Mouse (Mus musculus) intestine, embryonic 16.5 days (tissue): Measurements from ENCODE around the gene Gcgr. TPM values are rescaled to one million over a fixed set of nuclear protein-coding genes. Genes with fewer than 3 reads are reported as not detected.
A peak's percentile ranks its signal among the peaks of the same experiment; 100 is the strongest.
"Not testable (repeated sequence)": the region's sequence is repeated elsewhere in the genome, so short reads cannot be mapped to it uniquely, and the experiment has no call there.

ENCODE experiments used
- ATAC-seq: fragments of 200-750 bp; cut with Nextera tagmentation; 2 replicates; pipeline ENCODE4 v1.8.0; 2017; ENCODE audit warnings: moderate TSS enrichment, moderate library complexity
- H3K27ac ChIP-seq: fragments of 300-500 bp; sonication (generic); 2 replicates; pipeline ENCODE4 v1.5.1; 2014; ENCODE audit warnings: mild to moderate bottlenecking, low read length
- H3K27me3 ChIP-seq: fragments of 300-500 bp; sonication (generic); replicated peaks from 2 replicates; pipeline ENCODE4 v1.6.1; 2014; ENCODE audit warnings: low read length, control low read depth, mixed read lengths; ENCODE audit not compliant: control insufficient read depth, insufficient read depth
- H3K36me3 ChIP-seq: fragments of 300-500 bp; sonication (generic); 2 replicates; pipeline ENCODE4 v1.6.1; 2014; ENCODE audit warnings: low read length, control low read depth; ENCODE audit not compliant: control insufficient read depth, insufficient read depth
- H3K4me1 ChIP-seq: fragments of 300-500 bp; sonication (generic); 2 replicates; pipeline ENCODE4 v1.6.1; 2014; ENCODE audit warnings: low read length, control low read depth, mixed read lengths; ENCODE audit not compliant: control insufficient read depth, insufficient read depth
- H3K4me2 ChIP-seq: fragments of 300-500 bp; sonication (generic); 2 replicates; pipeline ENCODE4 v1.6.1; 2014; ENCODE audit warnings: low read depth, low read length, control low read depth
- H3K4me3 ChIP-seq: fragments of 300-500 bp; sonication (generic); 2 replicates; pipeline ENCODE4 v1.5.1; 2014; ENCODE audit warnings: mild to moderate bottlenecking, low read length
- H3K9ac ChIP-seq: fragments of 300-500 bp; sonication (generic); 2 replicates; pipeline ENCODE4 v1.6.1; 2014; ENCODE audit warnings: low read depth, low read length
- H3K9me3 ChIP-seq: fragments of 300-500 bp; sonication (generic); 2 replicates; pipeline ENCODE4 v1.6.1; 2016; ENCODE audit warnings: low read length, control low read depth; ENCODE audit not compliant: control insufficient read depth
- WGBS: fragments of 180-500 bp; shearing (Covaris S2); extraction: QIAGEN DNeasy Blood & Tissue Kit; methylation state at CpG from one replicate; pipeline ENCODE4 v1.1.7; 2014; 5-methylcytosine and 5-hydroxymethylcytosine counted together
- polyA plus RNA-seq: library from polyadenylated mRNA; unstranded; fragments of >200 nt; fragmentation: Nextera tagmentation; extraction: Ambion mirVana; gene quantifications from 2 replicates; pipeline ENCODE4 v1.2.1, GENCODE M21; 2015

Gene Gcgr
- polyA plus RNA-seq, 1 experiment from 2014 or later, result 0.76 TPM

DNA sequence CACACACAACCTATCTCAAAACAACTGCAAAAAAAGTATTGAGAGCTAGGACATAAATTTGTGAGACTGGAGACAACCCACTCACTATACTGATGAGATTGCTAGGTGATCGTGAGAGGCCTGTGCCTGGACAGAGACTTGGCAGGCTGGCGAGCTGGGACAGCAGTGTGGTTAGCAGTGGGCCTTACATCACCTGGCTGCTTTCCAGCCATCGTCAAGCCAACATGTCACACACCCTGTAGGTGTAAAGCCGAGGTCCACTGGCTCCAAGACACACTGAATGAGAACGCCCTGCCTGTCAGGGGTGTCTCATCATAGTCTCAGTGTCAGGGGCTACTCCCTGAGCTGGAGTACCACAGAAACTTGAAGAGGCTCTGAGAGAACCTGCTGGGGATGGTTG is 22.2 kb downstream of the Gcgr start:
- Histone ChIP-seq H3K9ac (no peak overlapping the region), H3K27ac (no peak overlapping the region), H3K27me3 (no peaks in the 10 kb centered on the region), H3K4me2 (no peak overlapping the region), H3K4me1 (peaks cover 18% of the 10 kb centered on the region), H3K9me3 (no peaks in the 10 kb centered on the region), H3K36me3 (no peaks in the 10 kb centered on the region), H3K4me3 (no peak overlapping the region)
- WGBS, result 75% methylated on average over 5 of the region's 5 CpGs
- ATAC-seq, result no peak

DNA sequence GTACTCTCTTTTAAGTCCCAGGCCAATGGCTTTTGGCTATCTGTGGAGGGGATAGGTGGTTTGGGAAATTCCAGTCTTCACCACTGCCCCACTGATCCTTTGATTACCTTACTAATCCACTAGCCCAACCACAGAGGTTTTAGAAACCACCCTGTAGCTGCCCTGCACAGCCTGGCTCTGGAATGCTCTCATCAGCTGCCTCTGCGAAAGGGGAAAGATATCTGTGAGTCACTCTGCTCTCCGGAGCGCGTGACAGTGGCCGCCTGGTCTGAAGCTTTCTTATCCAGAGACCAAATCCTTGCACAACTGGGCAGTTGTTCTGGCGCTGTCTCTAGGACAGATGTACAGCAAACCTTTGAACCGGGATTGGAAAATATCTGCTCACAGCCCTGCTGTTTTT is 24.3 kb downstream of the Gcgr start:
- H3K36me3 ChIP-seq, result peaks cover 7% of the 10 kb centered on the region; the same call in 1 of the 2 replicates
- H3K4me1 ChIP-seq, result peaks cover 7% of the 10 kb centered on the region
- no peaks in the 10 kb centered on the region for H3K9me3 ChIP-seq
- H3K27me3 ChIP-seq, result no peaks in the 10 kb centered on the region
- H3K4me2 ChIP-seq, result no peak overlapping the region
- H3K4me3 ChIP-seq, result no peak overlapping the region
- ATAC-seq, result peak; percentile 65
- peak overlapping the region; percentile 67 for H3K27ac ChIP-seq
- 71% methylated on average over 7 of the region's 7 CpGs for WGBS
- H3K9ac ChIP-seq, result no peak overlapping the region

DNA sequence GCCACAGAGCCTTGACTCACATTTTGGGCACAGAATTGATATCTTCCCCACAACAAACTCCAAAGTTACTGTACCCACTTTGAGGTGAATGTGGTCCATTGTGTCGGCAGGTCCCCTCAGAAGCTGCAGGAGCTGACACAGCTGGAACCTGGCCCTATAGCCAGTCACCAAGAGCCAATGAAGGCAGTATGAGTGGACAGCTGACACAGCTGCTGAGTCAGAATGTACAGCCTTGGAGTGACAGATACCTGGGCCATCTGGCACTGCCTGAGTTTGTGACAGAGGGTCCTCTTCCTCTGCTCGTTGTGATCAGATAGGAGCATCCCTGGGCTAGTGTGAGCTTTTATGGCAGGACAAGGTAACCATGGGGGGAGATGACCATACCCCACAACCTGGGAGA is 24.8 kb downstream of the Gcgr start:
- H3K4me2 ChIP-seq, result no peak overlapping the region
- H3K36me3 ChIP-seq, result peaks cover 10% of the 10 kb centered on the region
- peak overlapping the region; percentile 43 for H3K27ac ChIP-seq
- no peak overlapping the region for H3K4me3 ChIP-seq
- ATAC-seq, result peak; percentile 56; the same call in 1 of the 2 replicates
- 66% methylated on average over 2 of the region's 2 CpGs for WGBS
- peaks cover 3% of the 10 kb centered on the region for H3K4me1 ChIP-seq
- H3K9ac ChIP-seq, result no peak overlapping the region
- H3K27me3 ChIP-seq, result no peaks in the 10 kb centered on the region
- H3K9me3 ChIP-seq, result no peaks in the 10 kb centered on the region

DNA sequence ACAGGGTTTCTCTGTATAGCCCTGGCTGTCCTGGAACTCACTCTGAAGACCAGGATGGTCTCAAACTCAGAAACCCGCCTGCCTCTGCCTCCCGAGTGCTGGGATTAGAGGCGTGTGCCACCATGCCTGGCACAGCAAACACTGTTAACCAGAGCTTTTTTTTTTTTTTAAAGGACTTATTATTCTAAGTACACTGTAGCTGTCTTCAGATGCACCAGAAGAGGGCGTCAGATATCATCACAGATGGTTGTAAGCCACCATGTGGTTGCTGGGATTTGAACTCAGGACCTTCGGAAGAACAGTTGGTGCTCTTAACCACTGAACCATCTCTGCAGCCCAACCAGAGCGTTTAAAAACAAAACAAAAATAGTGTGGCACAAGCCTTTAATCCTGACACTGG is 28.3 kb downstream of the Gcgr start:
- H3K27ac ChIP-seq, H3K4me2 ChIP-seq, ATAC-seq, H3K27me3 ChIP-seq, H3K4me3 ChIP-seq, H3K9ac ChIP-seq, H3K4me1 ChIP-seq, H3K9me3 ChIP-seq: not testable (repeated sequence)
- H3K36me3 ChIP-seq, result peaks cover 38% of the 10 kb centered on the region
- 85% methylated on average over 6 of the region's 6 CpGs for WGBS

DNA sequence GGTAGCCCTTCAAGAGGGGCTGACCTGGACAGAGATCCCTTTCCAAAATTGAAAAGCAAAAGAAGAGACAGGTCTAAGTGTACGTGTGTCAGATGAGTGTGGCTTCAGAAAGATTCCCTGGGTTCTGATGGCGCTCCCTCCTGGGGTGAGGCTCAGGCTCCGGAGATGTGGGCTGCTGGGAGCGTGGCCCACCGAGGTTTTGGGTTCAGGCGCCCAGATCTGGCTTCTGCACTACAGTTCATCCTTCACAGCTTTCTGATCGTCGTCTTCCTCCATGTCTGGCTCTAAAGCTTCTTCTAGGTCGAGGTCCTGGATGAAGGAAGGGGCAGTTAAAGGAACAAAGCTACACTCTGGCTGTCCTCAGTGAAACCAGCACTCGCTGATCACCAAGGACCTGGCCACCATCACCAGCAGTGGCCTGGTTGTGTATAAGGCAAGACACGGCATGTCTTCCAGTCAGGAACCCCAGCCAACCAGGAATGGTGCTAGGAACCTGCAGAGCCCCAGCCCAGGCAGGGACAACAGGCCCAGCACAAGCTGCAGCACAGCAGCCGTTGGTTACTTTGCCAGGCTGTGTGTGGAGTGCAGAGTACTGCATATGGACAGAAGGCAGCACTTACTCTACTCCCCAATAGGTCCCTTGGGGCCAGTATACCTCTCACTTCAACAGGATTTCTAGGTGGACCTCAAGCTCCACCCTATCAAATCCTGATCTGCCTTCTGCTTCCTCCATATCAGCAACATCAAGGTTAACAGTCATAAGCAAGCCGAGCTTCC is 30.6 kb downstream of the Gcgr start:
- 93% methylated on average over 13 of the region's 13 CpGs for WGBS
- Histone ChIP-seq H3K9ac (no peak overlapping the region), H3K4me1 (no peaks in the 10 kb centered on the region), H3K27me3 (no peaks in the 10 kb centered on the region), H3K4me2 (no peak overlapping the region), H3K4me3 (no peak overlapping the region), H3K27ac (no peak overlapping the region), H3K36me3 (peaks cover 46% of the 10 kb centered on the region), H3K9me3 (no peaks in the 10 kb centered on the region)
- ATAC-seq, result no peak

DNA sequence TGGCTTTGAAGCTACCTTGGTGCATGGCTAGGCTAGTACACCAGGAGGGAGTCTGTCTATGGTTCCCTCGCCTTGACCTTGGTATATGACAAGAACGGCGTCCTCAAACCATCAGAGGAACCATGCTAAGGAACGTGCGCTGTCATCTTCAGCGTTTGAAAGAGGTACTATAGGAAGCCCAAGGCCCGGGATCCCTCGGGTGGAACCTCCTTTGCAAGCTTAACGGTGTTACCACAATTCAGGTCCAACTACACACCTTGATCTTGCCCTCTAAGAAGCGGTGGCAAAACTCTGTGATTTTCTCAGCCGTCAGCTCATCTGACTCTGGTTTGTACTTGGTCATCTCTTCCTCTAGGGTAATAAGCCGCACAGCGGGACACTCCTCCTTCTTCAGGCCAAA is 32.5 kb downstream of the Gcgr start:
- Histone ChIP-seq H3K9ac (no peak overlapping the region), H3K4me1 (0 out of 2 replicates have a peak, but pooled peaks cover 4% of the 10 kb centered on the region), H3K36me3 (peaks cover 46% of the 10 kb centered on the region), H3K9me3 (no peaks in the 10 kb centered on the region), H3K4me2 (no peak overlapping the region), H3K4me3 (no peak overlapping the region), H3K27me3 (no peaks in the 10 kb centered on the region), H3K27ac (no peak overlapping the region)
- WGBS, result 95% methylated on average over 13 of the region's 13 CpGs
- ATAC-seq, result no peak

DNA sequence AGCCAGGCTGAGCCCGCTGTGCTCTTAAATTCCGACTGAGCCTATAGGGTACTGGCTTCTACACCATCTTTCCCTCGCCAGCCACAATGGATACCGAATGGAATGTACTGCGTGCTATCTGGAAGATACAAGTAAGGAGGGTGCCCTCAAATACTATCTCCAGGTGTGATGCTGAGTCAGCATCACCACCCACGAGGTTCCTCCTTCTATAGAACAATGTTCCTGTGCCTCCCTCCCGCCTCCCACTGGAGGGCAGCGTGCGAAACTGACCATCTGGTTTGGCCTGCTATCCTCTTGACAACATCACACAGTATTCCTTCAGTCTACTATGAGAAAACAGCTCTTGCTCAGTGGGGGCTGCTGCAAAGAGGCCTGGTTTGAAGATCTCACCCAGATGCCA is 34.6 kb downstream of the Gcgr start:
- ATAC-seq, result no peak
- Histone ChIP-seq H3K4me2 (no peak overlapping the region), H3K36me3 (peaks cover 41% of the 10 kb centered on the region), H3K27ac (no peak overlapping the region), H3K9ac (no peak overlapping the region), H3K4me3 (no peak overlapping the region), H3K4me1 (0 out of 2 replicates have a peak, but pooled peaks cover 4% of the 10 kb centered on the region), H3K27me3 (no peaks in the 10 kb centered on the region), H3K9me3 (no peaks in the 10 kb centered on the region)
- WGBS, result 81% methylated on average over 9 of the region's 9 CpGs

DNA sequence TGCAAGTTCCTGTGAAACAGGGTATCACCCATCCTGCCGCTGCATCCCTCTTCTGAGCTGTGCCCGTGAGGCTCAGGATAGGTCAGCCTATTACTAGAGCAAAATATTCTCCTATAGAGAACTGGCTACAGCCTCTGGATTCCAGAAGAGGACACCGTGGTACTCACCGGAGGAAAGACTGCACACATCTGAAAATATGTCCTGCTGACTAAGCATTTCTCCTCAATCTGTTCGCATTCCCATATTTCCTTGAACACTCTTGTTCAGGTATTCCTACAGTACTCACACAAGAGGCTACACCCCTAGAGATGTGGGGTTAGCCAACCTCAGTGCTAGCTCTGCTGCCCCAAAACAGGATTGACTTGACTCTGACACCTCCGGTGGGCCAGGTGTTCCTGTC is 37.8 kb downstream of the Gcgr start:
- Histone ChIP-seq H3K9me3 (no peaks in the 10 kb centered on the region), H3K36me3 (peaks cover 25% of the 10 kb centered on the region), H3K4me3 (no peak overlapping the region), H3K27me3 (no peaks in the 10 kb centered on the region), H3K4me1 (peaks cover 18% of the 10 kb centered on the region; the same call in 1 of the 2 replicates), H3K9ac (no peak overlapping the region), H3K27ac (no peak overlapping the region), H3K4me2 (peak overlapping the region; percentile 10; the same call in 1 of the 2 replicates)
- WGBS, result 91% methylated on average over 6 of the region's 6 CpGs
- no peak for ATAC-seq

DNA sequence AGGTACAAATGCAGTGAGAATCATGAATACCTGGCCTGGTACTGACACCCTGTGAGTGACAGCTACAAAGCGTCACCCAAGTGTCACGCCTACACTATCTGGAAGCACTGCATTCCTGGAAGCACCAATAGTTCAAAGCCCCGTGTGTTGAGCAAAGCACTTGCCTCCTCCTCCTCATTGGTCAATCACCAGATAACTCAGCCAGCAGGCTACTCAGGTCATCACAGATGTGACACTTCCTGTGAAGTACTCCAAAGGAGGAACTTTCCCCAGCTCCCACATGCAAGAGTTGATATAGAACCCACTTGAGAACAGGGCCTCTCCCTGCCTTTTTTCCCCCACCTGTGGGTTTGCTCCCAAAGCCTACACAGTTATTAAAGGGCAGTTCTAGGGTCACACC is 40.6 kb downstream of the Gcgr start:
- H3K27ac ChIP-seq, result peak overlapping the region; percentile 68
- 53% methylated on average over 3 of the region's 3 CpGs for WGBS

More for the DNA sequence above, 40.6 kb downstream of the Gcgr start:
- Histone ChIP-seq H3K4me3 (peak overlapping the region; percentile 81), H3K9ac (peak overlapping the region; percentile 96), H3K27me3 (no peaks in the 10 kb centered on the region), H3K36me3 (peaks cover 13% of the 10 kb centered on the region), H3K4me2 (peak overlapping the region; percentile 60), H3K4me1 (peaks cover 29% of the 10 kb centered on the region), H3K9me3 (no peaks in the 10 kb centered on the region)
- ATAC-seq, result no peak
